Mouse (Mus musculus) neutrophil, adult 83 days (primary cell): ENCODE results near the gene Slc29a1. TPM values are rescaled to one million over a fixed set of nuclear protein-coding genes. Genes with fewer than 3 reads are reported as not detected.

Experiments used
- total RNA-seq, 2 experiments: library from RNA; stranded (reverse); gene quantifications; one replicate each; pipeline ENCODE4 v1.2.4; 2023

Gene Slc29a1
- total RNA-seq: 10 to 100 TPM; 42.5 to 43.4 TPM

DNA sequence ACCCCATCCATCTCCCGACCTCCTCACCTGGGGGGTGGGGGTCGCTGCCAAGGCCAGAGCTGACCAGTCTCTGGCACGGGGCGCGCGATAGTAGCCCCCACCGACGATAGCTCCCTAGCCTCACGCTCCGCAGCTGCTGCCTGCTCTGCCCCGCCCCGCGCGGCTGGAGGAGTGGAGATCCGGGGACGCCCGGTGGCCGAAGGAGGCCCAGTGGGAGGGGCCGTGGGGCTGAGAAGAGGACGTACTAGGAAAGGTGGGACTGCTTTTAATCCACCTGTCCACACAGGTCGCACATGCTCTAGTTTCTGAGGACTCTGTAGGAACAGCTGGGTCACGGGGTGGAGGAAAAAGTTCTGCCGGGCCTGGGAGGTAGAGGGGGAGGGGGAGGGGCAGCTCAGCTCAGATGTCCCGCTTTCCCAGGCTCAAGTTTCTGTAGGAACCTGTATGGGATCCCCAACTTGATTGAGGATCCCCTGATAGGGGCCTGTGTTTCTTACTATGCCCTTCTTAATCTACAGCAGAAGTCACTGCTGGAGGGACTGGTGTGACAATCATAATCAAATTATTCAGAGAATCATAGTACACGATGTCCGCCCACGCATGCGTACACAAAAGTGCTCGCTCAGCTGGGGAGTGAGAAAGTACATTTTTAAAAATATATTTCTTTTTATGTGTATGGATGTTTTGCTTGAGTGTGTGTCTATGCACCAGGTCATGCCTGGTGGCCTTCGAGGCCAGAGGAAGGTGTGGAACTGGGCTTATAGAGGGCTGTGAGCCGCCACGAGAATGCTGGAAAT, at the start of gene Slc29a1:
Gene Slc29a1, minus strand, starts transcription at position 161 of the 797 bp plus-strand sequence.

DNA sequence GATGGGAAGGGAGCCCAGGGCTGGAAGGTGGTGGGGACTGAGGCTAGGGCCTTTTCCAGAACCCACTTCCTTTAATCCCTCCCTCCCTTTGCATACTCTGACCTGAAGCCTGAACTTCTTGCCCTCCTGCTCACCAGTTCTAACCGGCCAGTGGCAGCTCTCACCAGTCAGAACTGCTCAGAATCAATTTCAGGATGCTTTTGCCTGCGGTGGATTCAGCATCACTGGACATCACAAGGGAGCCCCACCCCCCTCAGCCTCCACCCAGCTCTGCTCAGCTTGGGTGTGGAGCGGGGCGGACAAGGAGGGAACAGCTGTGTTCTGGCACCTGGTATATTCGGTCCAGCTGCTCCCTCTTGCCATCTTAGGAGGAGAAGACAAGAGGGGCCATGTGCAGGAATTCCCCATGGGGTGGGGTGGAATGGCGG, 2.5 kb upstream of the Slc29a1 start, which contains the start of gene Mymx:
Gene Mymx, minus strand, starts transcription at position 226 of the 428 bp plus-strand sequence.

DNA sequence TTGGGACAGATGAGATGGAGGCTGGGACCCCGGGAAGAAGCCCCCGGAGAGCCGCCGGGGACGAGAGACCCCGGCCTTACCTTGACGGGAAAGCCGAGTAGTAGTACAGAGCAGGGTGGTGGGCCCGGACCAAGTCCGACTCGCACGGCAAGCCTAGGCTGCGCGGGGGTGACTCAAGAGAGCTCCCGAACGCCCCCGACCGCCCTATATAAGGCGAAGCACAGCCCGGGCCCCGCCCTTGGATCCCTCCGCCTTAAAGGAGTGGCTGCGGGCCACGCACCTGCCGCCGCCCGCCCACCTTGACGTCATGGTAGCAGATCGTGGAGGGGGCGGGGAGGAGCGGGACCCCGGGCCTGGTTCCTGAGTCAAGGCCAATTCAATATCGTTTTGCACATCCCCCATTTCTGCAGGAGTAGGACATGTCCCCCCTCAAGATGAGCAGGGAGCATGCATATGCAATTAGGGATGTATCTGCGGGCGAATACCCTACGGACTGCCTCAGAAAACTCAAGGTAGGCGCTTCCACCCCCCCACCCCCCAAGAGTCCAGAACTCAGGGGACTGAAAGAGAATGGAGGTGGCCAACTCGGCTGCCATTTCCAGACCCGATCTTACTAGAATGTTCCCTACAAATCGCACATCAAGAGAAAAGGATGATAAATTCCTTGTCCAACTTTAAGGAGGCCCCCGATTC, 26.2 kb downstream of the Slc29a1 start, which contains the start of gene Hsp90ab1:
Gene Hsp90ab1, minus strand, starts transcription at position 185 of the 693 bp plus-strand sequence.

DNA sequence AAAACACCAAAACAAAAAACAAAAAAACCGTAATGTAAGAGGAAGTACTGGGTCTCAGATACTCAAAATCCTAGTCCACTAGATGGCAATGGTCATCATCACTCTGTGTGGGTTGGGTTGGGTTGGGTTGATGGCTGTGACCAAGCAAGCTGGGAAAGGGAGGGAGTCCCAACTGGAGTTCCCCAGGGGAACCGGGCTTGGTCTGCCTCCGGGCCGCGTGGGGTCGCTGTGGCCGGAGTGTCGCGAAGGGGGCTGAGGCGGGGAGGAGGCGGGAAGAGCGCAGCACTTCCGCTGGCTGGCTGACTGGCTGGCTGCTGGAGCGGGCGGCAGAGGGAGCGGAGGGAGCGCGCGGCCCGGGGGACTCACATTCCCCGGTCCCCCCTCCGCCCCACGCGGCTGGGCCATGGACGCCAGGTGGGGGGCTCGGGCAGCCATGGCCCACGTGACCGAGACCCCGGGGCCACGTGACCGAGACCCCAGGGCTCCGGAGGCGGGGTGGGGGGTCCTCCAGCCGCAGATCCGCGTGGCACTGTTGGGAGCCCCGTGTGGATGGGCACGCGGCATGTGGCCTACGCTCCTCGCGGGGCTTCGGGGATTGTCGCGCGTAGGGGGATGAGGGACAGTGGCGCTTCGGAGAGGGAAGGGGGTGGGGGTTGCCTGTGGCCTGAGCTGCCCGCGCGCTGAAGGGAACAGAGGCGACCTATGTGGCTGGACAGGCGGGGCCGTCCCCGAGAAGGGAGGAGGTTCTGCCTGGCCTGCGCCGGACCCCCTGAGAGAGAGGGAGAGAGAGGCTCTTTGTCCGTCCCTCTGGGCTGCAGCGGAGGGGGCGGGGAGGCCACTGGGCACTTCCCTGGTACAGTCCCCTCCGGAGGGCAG, 35.5 kb downstream of the Slc29a1 start, which contains the start of gene Slc35b2:
Gene Slc35b2, plus strand, starts transcription at position 220 of the 876 bp plus-strand sequence.

DNA sequence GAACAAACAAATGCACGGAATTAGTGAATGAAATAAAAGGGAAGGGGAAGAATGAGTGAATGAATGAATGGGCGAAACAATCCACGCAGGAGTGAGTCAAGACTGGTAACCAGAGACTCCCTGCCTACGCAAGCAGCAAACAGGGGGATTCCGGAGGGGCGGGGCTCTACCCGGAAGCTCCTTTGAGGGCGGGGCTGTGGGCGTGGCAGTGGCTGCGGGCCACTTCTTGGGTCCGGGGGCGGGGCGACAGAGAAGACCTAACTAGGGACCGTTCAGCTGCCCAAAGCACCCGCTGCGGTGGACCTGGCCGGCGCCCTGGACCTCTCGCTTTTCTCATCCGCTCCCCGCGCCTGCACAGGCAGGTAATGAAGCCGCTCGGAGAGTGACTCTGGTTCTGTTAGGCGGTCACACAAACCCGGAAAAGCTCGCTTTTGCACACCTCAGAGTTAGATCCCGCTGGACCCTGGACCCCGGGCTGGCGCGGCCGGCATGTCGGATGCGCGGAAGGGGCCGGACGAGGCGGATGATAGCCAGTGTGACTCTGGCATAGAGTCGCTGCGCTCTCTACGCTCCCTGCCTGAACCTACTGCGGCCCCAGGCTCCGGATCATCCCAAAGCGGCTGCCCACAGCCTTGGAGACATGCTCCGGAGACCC, 43.8 kb downstream of the Slc29a1 start, which contains the start of gene Nfkbie:
Gene Nfkbie, plus strand, starts transcription at position 252 of the 655 bp plus-strand sequence.

DNA sequence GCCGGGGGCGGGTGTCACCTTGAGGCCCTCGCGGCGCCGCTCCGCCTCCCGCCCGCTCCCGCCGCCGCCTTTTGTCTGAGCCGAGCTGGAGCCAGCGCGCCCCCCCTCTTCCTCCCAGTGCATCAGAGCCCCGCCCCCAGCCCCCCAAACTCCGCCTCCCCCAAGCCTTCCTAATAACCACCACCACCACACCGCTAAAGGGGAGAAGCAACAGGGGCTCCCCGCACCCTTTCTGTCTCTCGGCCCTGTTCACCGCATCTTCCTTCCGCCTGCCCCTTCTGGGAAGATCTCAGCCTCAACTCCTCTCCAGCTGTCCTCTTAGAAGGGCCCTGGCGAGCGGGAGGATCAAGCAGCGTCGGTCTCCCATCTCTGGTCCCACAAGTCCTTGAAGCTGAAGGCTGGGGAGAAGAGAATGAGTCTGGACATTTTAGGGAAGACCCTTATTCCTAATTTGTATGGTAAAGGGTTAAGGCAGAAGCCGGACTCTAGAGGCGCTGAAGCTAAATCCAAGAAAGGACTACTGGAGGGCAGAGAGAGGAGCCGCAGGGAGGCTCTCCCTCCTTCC, 49.7 kb downstream of the Slc29a1 start, which contains the start of gene Tmem151b:
Gene Tmem151b, minus strand, starts transcription at position 61 of the 565 bp plus-strand sequence.

Other genes starting within 250 kb of the Slc29a1 start
- gene Cdc5l, start 165.9 kb downstream of the Slc29a1 start, total RNA-seq: 10 to 100 TPM; 53.5 to 61.6 TPM
- gene Spats1, start 124.2 kb downstream of the Slc29a1 start, total RNA-seq: not detected
- 1 to 10 TPM; 4.6 to 6.7 TPM for gene Aars2, start 92.8 kb downstream of the Slc29a1 start, total RNA-seq
- not detected for gene Tcte1, start 76.2 kb downstream of the Slc29a1 start, total RNA-seq
- not detected for gene Tmem151b, start 49.9 kb downstream of the Slc29a1 start, total RNA-seq
- gene Nfkbie, start 43.9 kb downstream of the Slc29a1 start, total RNA-seq: 10 to 100 TPM; 34.6 to 36.3 TPM
- 10 to 100 TPM; 35.4 to 35.6 TPM for gene Slc35b2, start 35.7 kb downstream of the Slc29a1 start, total RNA-seq
- 100 to 1,000 TPM; 550 to 621 TPM for gene Hsp90ab1, start 26.3 kb downstream of the Slc29a1 start, total RNA-seq
- gene Mymx, start 2.5 kb upstream of the Slc29a1 start, total RNA-seq: not detected
- under 1 TPM; 0.42 to 0.60 TPM for gene Capn11, start 59.7 kb upstream of the Slc29a1 start, total RNA-seq
- gene Mrpl14, start 86.7 kb upstream of the Slc29a1 start, total RNA-seq: 10 to 100 TPM; 38.4 to 39.9 TPM
- gene Tmem63b, start 87.3 kb upstream of the Slc29a1 start, total RNA-seq: 10 to 100 TPM; 24.5 to 25.3 TPM
- not detected for gene 1600014C23Rik, start 134.2 kb upstream of the Slc29a1 start, total RNA-seq